Mouse (Mus musculus) ES-E14 (cell line): ENCODE results near the gene Shld2.

ENCODE experiments used
- HCFC1 ChIP-seq: IDR thresholded peaks from 2 replicates; pipeline ENCODE4 v1.6.1; 2012; ENCODE audit warnings: low read length, inconsistent platforms, borderline replicate concordance; ENCODE audit not compliant: insufficient read depth
- MAFK ChIP-seq: IDR thresholded peaks from 2 replicates; pipeline ENCODE4 v1.6.1; 2014; ENCODE audit warnings: mild to moderate bottlenecking, low read depth, low read length, inconsistent platforms; ENCODE audit not compliant: insufficient read depth

DNA sequence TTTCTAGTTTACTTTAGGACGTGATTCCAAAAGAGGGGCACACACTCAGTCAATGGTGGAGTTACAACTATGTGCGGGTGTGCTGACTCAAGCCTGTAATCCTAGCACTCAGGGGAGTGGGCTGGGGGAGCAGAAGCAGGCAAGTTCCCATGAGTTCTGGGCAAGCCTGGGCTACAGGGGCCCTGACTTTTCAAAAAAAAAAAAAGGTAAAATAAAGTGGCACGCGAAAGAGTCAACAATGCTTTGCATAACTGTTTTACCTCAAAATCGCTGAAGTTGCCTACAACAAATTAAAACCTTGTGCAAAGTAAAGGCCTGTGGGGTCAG, 423 bp downstream of the Shld2 start:
- no peak for TF ChIP-seq HCFC1
- no peak for TF ChIP-seq MAFK
